Mouse (Mus musculus) erythroblast, embryonic 14.5 days (primary cell): ENCODE measurements around the gene Itsn1. TPM values are rescaled to one million over a fixed set of nuclear protein-coding genes. Genes with fewer than 3 reads are reported as not detected.

Experiments used
- H3K27me3 ChIP-seq: 2 replicates; pipeline ENCODE4 v1.6.1; 2012; ENCODE audit warnings: inconsistent platforms; ENCODE audit not compliant: control insufficient read depth
- H3K36me3 ChIP-seq: 2 replicates; pipeline ENCODE4 v1.6.1; 2012; ENCODE audit warnings: mild to moderate bottlenecking, inconsistent platforms; ENCODE audit not compliant: control insufficient read depth
- H3K4me1 ChIP-seq: 2 replicates; pipeline ENCODE4 v1.6.1; 2012; ENCODE audit warnings: inconsistent platforms; ENCODE audit not compliant: control insufficient read depth
- H3K4me3 ChIP-seq: replicated peaks from 2 replicates; pipeline ENCODE3; 2012; ENCODE audit warnings: moderate library complexity, mild to moderate bottlenecking, inconsistent platforms
- H3K9me3 ChIP-seq: 2 replicates; pipeline ENCODE4 v1.6.1; 2012; ENCODE audit warnings: low read length, inconsistent platforms, mixed read lengths; ENCODE audit not compliant: control insufficient read depth
- GATA1 ChIP-seq: IDR thresholded peaks from 2 replicates; pipeline ENCODE4 v1.6.1; 2012; ENCODE audit warnings: low read length, inconsistent platforms, mixed read lengths
- TAL1 ChIP-seq: IDR thresholded peaks from 3 replicates; pipeline ENCODE4 v1.6.1; 2012; ENCODE audit warnings: low read length, inconsistent platforms, mixed read lengths
- polyA plus RNA-seq: library from polyadenylated mRNA; stranded (reverse); fragments of >175 nt; gene quantifications from 2 replicates; pipeline ENCODE4 v1.2.3, GENCODE M21; 2012

Gene Itsn1
- polyA plus RNA-seq, 1 experiment = 31.5 TPM

- Histone ChIP-seq H3K4me1 (peaks cover 57% of the 10 kb centered on the region), H3K4me3 (no peak overlapping the region), H3K36me3 (peaks cover 100% of the 10 kb centered on the region), H3K27me3 (no peaks in the 10 kb centered on the region), H3K9me3 (no peaks in the 10 kb centered on the region)
- no peak for TF ChIP-seq TAL1
- no peak for TF ChIP-seq GATA1
Observed at GRCm38 (mm10) chr16:91826893-91827292, 97.8 kb downstream of the Itsn1 start.

DNA sequence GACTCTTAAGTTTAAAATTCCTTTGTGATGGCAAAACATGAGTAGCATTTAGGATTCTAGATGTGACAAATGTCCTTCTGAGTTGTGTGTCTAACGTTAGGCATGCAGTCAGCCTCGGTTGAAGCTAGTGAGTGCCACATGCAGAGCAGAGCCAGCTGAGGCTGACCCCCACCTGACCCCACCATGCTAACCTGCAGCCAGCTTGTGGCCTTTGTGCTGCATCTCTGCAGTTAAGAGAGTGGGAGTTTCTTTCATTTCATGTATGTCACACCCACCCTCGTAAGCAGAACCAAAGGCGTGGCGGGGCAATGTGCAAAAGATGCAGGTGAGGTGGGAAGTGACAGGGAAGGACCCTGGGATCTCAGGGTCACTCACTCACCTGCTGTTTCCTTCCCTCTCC, 98.4 kb downstream of the Itsn1 start:
- H3K4me1 ChIP-seq = peaks cover 51% of the 10 kb centered on the region
- peaks cover 100% of the 10 kb centered on the region for H3K36me3 ChIP-seq
- H3K27me3 ChIP-seq = no peaks in the 10 kb centered on the region
- TF ChIP-seq TAL1 (no peak), GATA1 (no peak)
- H3K9me3 ChIP-seq = no peaks in the 10 kb centered on the region
- no peak overlapping the region for H3K4me3 ChIP-seq

GRCm38 (mm10) chr16:91828160-91828559, 99.1 kb downstream of the Itsn1 start:
- Histone ChIP-seq H3K4me3 (no peak overlapping the region), H3K36me3 (peaks cover 98% of the 10 kb centered on the region), H3K9me3 (no peaks in the 10 kb centered on the region), H3K27me3 (no peaks in the 10 kb centered on the region), H3K4me1 (peaks cover 44% of the 10 kb centered on the region)
- no peak for TF ChIP-seq TAL1
- TF ChIP-seq GATA1 = no peak

- Histone ChIP-seq H3K27me3 (no peaks in the 10 kb centered on the region), H3K4me1 (peaks cover 41% of the 10 kb centered on the region), H3K4me3 (no peak overlapping the region), H3K9me3 (no peaks in the 10 kb centered on the region), H3K36me3 (peaks cover 98% of the 10 kb centered on the region)
- TF ChIP-seq TAL1 (no peak), GATA1 (no peak)
Observed at GRCm38 (mm10) chr16:91828603-91829002, 99.5 kb downstream of the Itsn1 start.

GRCm38 (mm10) chr16:91829121-91829520, 100.0 kb downstream of the Itsn1 start:
- Histone ChIP-seq H3K9me3 (no peaks in the 10 kb centered on the region), H3K4me3 (no peak overlapping the region), H3K27me3 (no peaks in the 10 kb centered on the region), H3K36me3 (peaks cover 98% of the 10 kb centered on the region), H3K4me1 (peaks cover 36% of the 10 kb centered on the region)
- TF ChIP-seq GATA1 (no peak), TAL1 (no peak)

DNA sequence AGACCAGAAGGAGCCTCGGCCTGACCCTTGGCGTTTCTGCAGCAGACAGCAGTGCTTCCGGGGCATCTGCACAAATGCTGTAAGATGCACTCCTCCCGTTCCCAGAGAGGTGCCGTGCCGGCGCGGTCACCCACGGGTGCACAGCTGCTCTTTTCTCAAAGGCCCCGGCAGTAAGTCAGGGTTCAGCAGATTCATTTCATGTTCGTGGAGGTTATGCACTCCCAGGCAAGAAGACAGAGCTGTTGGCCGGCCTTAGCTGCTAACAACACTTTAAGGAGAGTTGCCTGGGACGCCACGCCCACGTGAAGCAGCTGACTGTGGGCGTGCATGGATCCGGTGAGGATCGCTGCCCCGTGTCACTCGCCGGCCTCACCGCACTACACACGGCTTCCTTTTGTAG, 101.2 kb downstream of the Itsn1 start:
- no peaks in the 10 kb centered on the region for H3K9me3 ChIP-seq
- TF ChIP-seq GATA1 (no peak), TAL1 (no peak)
- H3K4me1 ChIP-seq = peaks cover 27% of the 10 kb centered on the region
- no peaks in the 10 kb centered on the region for H3K27me3 ChIP-seq
- H3K4me3 ChIP-seq = no peak overlapping the region
- peaks cover 96% of the 10 kb centered on the region for H3K36me3 ChIP-seq

DNA sequence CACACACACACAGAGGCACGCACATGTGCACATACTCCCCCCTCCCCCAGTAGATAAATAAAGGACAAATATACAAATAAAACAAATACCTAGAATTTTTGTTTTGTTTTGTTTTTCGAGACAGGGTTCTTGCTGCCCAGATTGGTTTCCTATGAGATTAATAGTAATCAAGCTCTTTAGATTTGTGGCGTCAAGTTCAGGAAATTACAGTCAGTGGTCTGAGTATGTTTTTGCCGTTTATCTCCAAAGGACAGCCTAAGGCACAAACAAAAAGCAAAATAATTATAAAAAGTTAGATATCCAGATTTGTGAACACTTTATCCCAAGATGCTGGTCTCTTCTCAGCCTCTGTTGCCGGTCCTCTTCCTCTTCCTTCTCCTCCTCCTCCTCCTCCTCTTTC, 104.0 kb downstream of the Itsn1 start:
- peaks cover 95% of the 10 kb centered on the region for H3K36me3 ChIP-seq
- peaks cover 9% of the 10 kb centered on the region for H3K4me1 ChIP-seq
- H3K27me3 ChIP-seq = no peaks in the 10 kb centered on the region
- H3K9me3 ChIP-seq = no peaks in the 10 kb centered on the region
- TF ChIP-seq TAL1 (no peak), GATA1 (no peak)
- no peak overlapping the region for H3K4me3 ChIP-seq

DNA sequence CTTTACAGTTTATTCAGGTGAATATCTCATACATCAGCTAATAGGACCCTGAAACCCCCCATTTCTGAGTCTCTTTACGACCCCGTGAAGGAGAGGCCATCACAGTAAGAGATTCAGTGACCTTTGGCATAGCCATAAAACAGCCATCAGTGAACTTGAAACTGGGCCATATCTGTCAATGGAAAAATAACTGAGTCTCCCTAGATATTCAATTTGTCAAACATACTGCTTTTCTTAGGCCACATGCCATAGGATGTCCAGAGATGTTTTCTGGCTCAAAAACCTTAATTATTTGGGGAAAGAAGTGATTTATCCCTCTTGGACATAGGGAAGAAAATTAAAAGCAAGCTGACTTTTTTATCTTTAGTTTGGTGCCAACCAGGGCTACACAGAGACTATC, 104.5 kb downstream of the Itsn1 start:
- H3K4me3 ChIP-seq = no peak overlapping the region
- H3K36me3 ChIP-seq = peaks cover 95% of the 10 kb centered on the region
- no peak for TF ChIP-seq TAL1
- TF ChIP-seq GATA1 = no peak
- H3K9me3 ChIP-seq = no peaks in the 10 kb centered on the region
- H3K4me1 ChIP-seq = peaks cover 6% of the 10 kb centered on the region
- H3K27me3 ChIP-seq = no peaks in the 10 kb centered on the region

DNA sequence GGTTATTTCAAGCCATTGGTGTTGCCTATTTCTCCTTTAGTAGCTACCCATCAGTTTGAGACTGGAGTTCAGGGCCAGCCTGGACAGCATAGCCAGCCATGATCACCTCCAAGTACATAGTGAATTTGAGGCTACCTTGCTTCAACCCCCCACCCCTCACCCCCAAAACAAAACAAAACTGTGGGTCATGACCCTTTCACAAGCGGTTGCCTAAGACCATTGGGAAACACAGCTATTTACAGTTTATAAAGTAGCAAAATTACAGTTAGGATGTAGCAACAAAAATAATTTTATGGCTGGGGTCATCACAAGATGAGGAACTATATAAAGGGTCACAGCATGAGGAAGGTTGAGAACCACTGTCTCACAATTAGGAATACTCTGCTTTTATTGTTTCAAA, 104.9 kb downstream of the Itsn1 start:
- Histone ChIP-seq H3K9me3 (no peaks in the 10 kb centered on the region), H3K27me3 (no peaks in the 10 kb centered on the region), H3K4me1 (peaks cover 8% of the 10 kb centered on the region), H3K36me3 (peaks cover 95% of the 10 kb centered on the region), H3K4me3 (no peak overlapping the region)
- TF ChIP-seq GATA1 (no peak), TAL1 (no peak)

- no peaks in the 10 kb centered on the region for H3K9me3 ChIP-seq
- peaks cover 95% of the 10 kb centered on the region for H3K36me3 ChIP-seq
- H3K4me3 ChIP-seq = no peak overlapping the region
- H3K4me1 ChIP-seq = peaks cover 13% of the 10 kb centered on the region
- no peak for TF ChIP-seq TAL1
- no peak for TF ChIP-seq GATA1
- no peaks in the 10 kb centered on the region for H3K27me3 ChIP-seq
Observed at GRCm38 (mm10) chr16:91835790-91836189, 106.7 kb downstream of the Itsn1 start.
